Comparison of ENCODE assay signal across 8 mouse cellular contexts in the genomic region with DNA sequence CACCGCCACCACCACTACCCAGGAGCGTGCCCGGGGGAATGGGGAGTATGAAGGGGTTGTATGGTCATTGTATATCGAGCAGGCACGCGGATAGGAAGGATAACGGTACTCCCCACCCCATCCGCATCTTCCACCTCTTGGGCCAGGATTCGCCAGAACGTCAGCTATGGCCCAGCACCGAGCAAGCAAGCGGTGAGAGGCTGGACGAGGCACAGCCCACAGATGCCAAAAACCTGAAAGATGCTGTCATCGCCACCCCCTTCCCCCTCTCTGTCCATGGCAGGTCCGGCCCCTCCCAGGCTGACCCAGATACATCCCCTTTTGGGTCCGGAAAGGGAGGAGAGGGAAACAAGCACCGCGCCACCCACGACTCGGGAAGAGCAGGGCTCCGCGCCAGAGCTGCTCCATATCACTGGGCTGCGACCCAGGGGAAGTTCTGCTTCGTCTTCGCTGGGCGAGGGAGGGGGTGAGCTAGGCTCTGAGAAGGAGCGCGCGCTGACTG. TPM values are rescaled to one million over a fixed set of nuclear protein-coding genes. Genes with fewer than 3 reads are reported as not detected.
DNase-seq lines count a peak whose midpoint lies in the region.

No protein-coding gene starts in this region.

- peaks cover 57% of the 10 kb centered on the region for H3K27me3 ChIP-seq in hindbrain, embryonic 10.5 days (ENCODE audit: insufficient read depth, poor library complexity, severe bottlenecking)

- no peaks in the 10 kb centered on the region for H3K36me3 ChIP-seq in hindbrain, embryonic 10.5 days

- DNase-seq in layer of hippocampus, adult 9-11 months: peak; percentile 16
- DNase-seq in layer of hippocampus, adult 8-10 months (ENCODE audit: low spot score in 2 of 2): no peak
- peak; percentile 50 to 68 for DNase-seq in frontal cortex, postnatal 36 days (ENCODE audit: low spot score in 2 of 2)
- peak; percentile 39 for DNase-seq in hindbrain, embryonic 10.5 days (ENCODE audit: low spot score)
- peak; percentile 37 to 48 for DNase-seq in left cerebral cortex, adult 8-10 months (ENCODE audit: low spot score in 2 of 2)
- DNase-seq in lung, postnatal 25 days (ENCODE audit: low spot score): peak; percentile 45
- peak; percentile 48 for DNase-seq in retina, embryonic 14.5 days (ENCODE audit: low spot score)
- no peak for DNase-seq in spleen, adult 12 weeks (ENCODE audit: low spot score)

- H3K9me3 ChIP-seq in hindbrain, embryonic 10.5 days: no peaks in the 10 kb centered on the region

- H3K27ac ChIP-seq in hindbrain, embryonic 10.5 days: no peak overlapping the region

- H3K4me1 ChIP-seq in hindbrain, embryonic 10.5 days (replicated peaks): peaks cover 29% of the 10 kb centered on the region

- H3K4me3 ChIP-seq in hindbrain, embryonic 10.5 days: peak overlapping the region; percentile 63

- WGBS in hindbrain, embryonic 10.5 days: under 1% methylated on average over 29 of the region's 29 CpGs

RNA-seq across cellular contexts. Expression of a gene that starts 1.2 kb away (rescaled TPM):
- total RNA-seq in layer of hippocampus, adult 8-10 months (2022): 1 to 10 TPM; 4.6 to 8.1 (median 6.5) TPM
- polyA plus RNA-seq in hindbrain, embryonic 10.5 days (2016; fragmentation: Nextera tagmentation; extraction: Ambion mirVana): 0.61 and 1.0 TPM in 2 replicates
- total RNA-seq in left cerebral cortex, adult 8-10 months (2022): 1 to 10 TPM; 3.8 to 6.4 (median 5.4) TPM

Comparison
In these comparisons a context has a peak if more than half of its experiments do, and no peak if none do; other contexts are left out.
1. DNase-seq: peak in layer of hippocampus, adult 9-11 months (single experiment), frontal cortex, postnatal 36 days (2 of 2), hindbrain, embryonic 10.5 days (single experiment), left cerebral cortex, adult 8-10 months (2 of 2), lung, postnatal 25 days (single experiment) and retina, embryonic 14.5 days (single experiment); none in layer of hippocampus, adult 8-10 months (0 of 2) and spleen, adult 12 weeks (single experiment).